Mouse (Mus musculus): ENCODE results near the gene Cramp1l.
A peak's percentile ranks its signal among the peaks of the same experiment; 100 is the strongest.
"Not testable (repeated sequence)": the region's sequence is repeated elsewhere in the genome, so short reads cannot be mapped to it uniquely, and the experiment has no call there.

The Cramp1l gene

GRCm38 (mm10) chr17:24959371-24959770, 56.2 kb downstream of the Cramp1l start:
- peak in 1 of 2 experiments; percentile 5 for DNase-seq (ENCODE audit: low spot score in 2 of 2)

- no peak for DNase-seq (ENCODE audit: low spot score in 2 of 2)
Measured at GRCm38 (mm10) chr17:24953291-24953690, 62.3 kb downstream of the Cramp1l start.

GRCm38 (mm10) chr17:24950671-24951070, 64.9 kb downstream of the Cramp1l start:
- DNase-seq (ENCODE audit: low spot score in 2 of 2), result no peak

GRCm38 (mm10) chr17:24948204-24948603, 67.4 kb downstream of the Cramp1l start:
- no peak for DNase-seq (ENCODE audit: low spot score in 2 of 2)

- not testable (repeated sequence) for DNase-seq (ENCODE audit: low spot score in 2 of 2)
Measured at GRCm38 (mm10) chr17:24943589-24943988, 72.0 kb downstream of the Cramp1l start.

- DNase-seq (ENCODE audit: low spot score in 2 of 2), result no peak
Measured at GRCm38 (mm10) chr17:24943036-24943435, 72.6 kb downstream of the Cramp1l start.

- DNase-seq (ENCODE audit: low spot score in 2 of 2), result peak in 1 of 2 experiments; percentile 28
Measured at GRCm38 (mm10) chr17:24942453-24942852, 73.1 kb downstream of the Cramp1l start.

- no peak for DNase-seq (ENCODE audit: low spot score in 2 of 2)
Measured at GRCm38 (mm10) chr17:24937266-24937665, 78.3 kb downstream of the Cramp1l start.

- peak; percentile 92 to 95 for DNase-seq (ENCODE audit: low spot score in 2 of 2)
Measured at GRCm38 (mm10) chr17:24936259-24937237, 79.0 kb downstream of the Cramp1l start, which contains the start of gene Mapk8ip3. TSS of gene Mapk8ip3 (minus strand) at chr17:24936977.

GRCm38 (mm10) chr17:24935666-24936065, 79.9 kb downstream of the Cramp1l start:
- no peak for DNase-seq (ENCODE audit: low spot score in 2 of 2)

- no peak for DNase-seq (ENCODE audit: low spot score in 2 of 2)
Measured at GRCm38 (mm10) chr17:24934926-24935325, 80.7 kb downstream of the Cramp1l start.

GRCm38 (mm10) chr17:24933163-24933562, 82.4 kb downstream of the Cramp1l start:
- DNase-seq (ENCODE audit: low spot score in 2 of 2), result no peak

GRCm38 (mm10) chr17:24932431-24932830, 83.2 kb downstream of the Cramp1l start:
- DNase-seq (ENCODE audit: low spot score in 2 of 2), result no peak

GRCm38 (mm10) chr17:24929506-24929905, 86.1 kb downstream of the Cramp1l start:
- DNase-seq (ENCODE audit: low spot score in 2 of 2), result no peak

- no peak for DNase-seq (ENCODE audit: low spot score in 2 of 2)
Measured at GRCm38 (mm10) chr17:24923246-24923645, 92.3 kb downstream of the Cramp1l start.

- DNase-seq (ENCODE audit: low spot score in 2 of 2), result no peak
Measured at GRCm38 (mm10) chr17:24913984-24914383, 101.6 kb downstream of the Cramp1l start.

Data from heart, adult 9 months (tissue).